Mouse (Mus musculus): Measurements from ENCODE around the gene Mybpc1. TPM values are rescaled to one million over a fixed set of nuclear protein-coding genes. Genes with fewer than 3 reads are reported as not detected.
"Not testable (repeated sequence)": the region's sequence is repeated elsewhere in the genome, so short reads cannot be mapped to it uniquely, and the experiment has no call there.

Mybpc1 gene
- polyA plus RNA-seq, 1 experiment: not detected

- Histone ChIP-seq H3K4me3 (ENCODE audit: insufficient read depth, low read depth, low read length) (no peak overlapping the region), H3K27ac (ENCODE audit: insufficient read depth, low read depth, low read length) (no peak overlapping the region), H3K4me1 (ENCODE audit: control insufficient read depth, insufficient read depth, low read length) (peaks cover 4% of the 10 kb centered on the region; the same call in 1 of the 2 replicates)
- WGBS: 68% methylated on average over 7 of the region's 7 CpGs
- TF ChIP-seq CTCF (IDR thresholded peaks at IDR 0.05; ENCODE audit: insufficient read depth, low read depth, low read length) (no peak), POLR2A (IDR thresholded peaks at IDR 0.05; ENCODE audit: insufficient read depth, low read depth, low read length) (no peak)
Observed at GRCm38 (mm10) chr10:88491632-88492031, 113.3 kb downstream of the Mybpc1 start.

- peaks cover 2% of the 10 kb centered on the region; the same call in 1 of the 2 replicates for H3K4me1 ChIP-seq (ENCODE audit: control insufficient read depth, insufficient read depth, low read length)
- no peak for TF ChIP-seq POLR2A (IDR thresholded peaks at IDR 0.05; ENCODE audit: insufficient read depth, low read depth, low read length)
- no peak for TF ChIP-seq CTCF (IDR thresholded peaks at IDR 0.05; ENCODE audit: insufficient read depth, low read depth, low read length)
- WGBS: 93% methylated on average over 5 of the region's 5 CpGs
Observed at GRCm38 (mm10) chr10:88488629-88489028, 116.3 kb downstream of the Mybpc1 start.

GRCm38 (mm10) chr10:88482866-88483265 is 122.1 kb downstream of the Mybpc1 start:
- WGBS: 92% methylated on average over 10 of the region's 10 CpGs
- not testable (repeated sequence) for H3K4me3 ChIP-seq (ENCODE audit: insufficient read depth, low read depth, low read length); H3K27ac ChIP-seq (ENCODE audit: insufficient read depth, low read depth, low read length); H3K4me1 ChIP-seq (ENCODE audit: control insufficient read depth, insufficient read depth, low read length)

More at GRCm38 (mm10) chr10:88488629-88489028, 116.3 kb downstream of the Mybpc1 start:
- Histone ChIP-seq H3K4me3 (ENCODE audit: insufficient read depth, low read depth, low read length) (no peak overlapping the region), H3K27ac (ENCODE audit: insufficient read depth, low read depth, low read length) (no peak overlapping the region)

Other genes with a start within 250 kb of the Mybpc1 start
- gene Dram1, start 226.1 kb downstream of the Mybpc1 start, polyA plus RNA-seq (2012; ENCODE audit: insufficient read depth, insufficient read length, low replicate concordance, missing spikeins): not detected in 2 replicates
- gene Gnptab, start 226.0 kb downstream of the Mybpc1 start, polyA plus RNA-seq (2012; ENCODE audit: insufficient read depth, insufficient read length, low replicate concordance, missing spikeins): not detected in 2 replicates
- gene Sycp3, start 145.6 kb downstream of the Mybpc1 start, polyA plus RNA-seq (2012; ENCODE audit: insufficient read depth, insufficient read length, low replicate concordance, missing spikeins): not detected in 2 replicates
- gene Chpt1, start 101.1 kb downstream of the Mybpc1 start, polyA plus RNA-seq (2012; ENCODE audit: insufficient read depth, insufficient read length, low replicate concordance, missing spikeins): not detected in 2 replicates
- gene Spic, start 79.9 kb upstream of the Mybpc1 start, polyA plus RNA-seq (2012; ENCODE audit: insufficient read depth, insufficient read length, low replicate concordance, missing spikeins): not detected in 2 replicates
- gene Arl1, start 125.7 kb upstream of the Mybpc1 start, polyA plus RNA-seq (2012; ENCODE audit: insufficient read depth, insufficient read length, low replicate concordance, missing spikeins): not detected in 2 replicates
- gene Utp20, start 221.7 kb upstream of the Mybpc1 start, polyA plus RNA-seq (2012; ENCODE audit: insufficient read depth, insufficient read length, low replicate concordance, missing spikeins): not detected in 2 replicates

Data from olfactory bulb, adult 2 months (tissue).